Mouse (Mus musculus): ENCODE measurements around the gene Ugt8a.

Ugt8a gene

GRCm38 (mm10) chr3:125869873-125870272, 68.5 kb downstream of the Ugt8a start:
- DNase-seq (ENCODE audit: extremely low read depth, low read depth), result no peak

DNA sequence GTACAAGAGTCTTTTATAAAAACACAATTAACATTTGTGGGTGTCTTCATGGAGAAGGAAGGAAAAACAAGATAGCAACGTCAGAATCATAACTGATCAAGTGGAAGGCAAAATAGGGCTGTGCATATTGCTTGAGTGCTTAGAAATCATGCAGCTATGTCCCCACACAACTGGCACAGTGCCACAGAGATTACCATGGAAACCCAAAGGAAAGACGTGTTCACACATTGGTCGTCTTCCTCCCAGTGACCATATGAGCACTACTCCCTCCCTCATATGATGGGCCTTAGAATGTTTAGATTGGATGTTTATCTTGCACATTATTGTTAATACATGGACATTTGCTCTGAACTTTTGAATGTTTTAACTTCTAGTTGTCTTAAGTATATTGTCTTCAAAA, 76.8 kb downstream of the Ugt8a start:
- no peak for DNase-seq (ENCODE audit: extremely low read depth, low read depth)

GRCm38 (mm10) chr3:125849163-125849872, 89.1 kb downstream of the Ugt8a start:
- peak; percentile 64 for DNase-seq (ENCODE audit: extremely low read depth, low read depth)

GRCm38 (mm10) chr3:125828051-125828450, 110.4 kb downstream of the Ugt8a start:
- peak; percentile 51 for DNase-seq (ENCODE audit: extremely low read depth, low read depth)

- DNase-seq (ENCODE audit: extremely low read depth, low read depth), result no peak
These were observed 111.2 kb downstream of the Ugt8a start for GRCm38 (mm10) chr3:125827256-125827655.

DNA sequence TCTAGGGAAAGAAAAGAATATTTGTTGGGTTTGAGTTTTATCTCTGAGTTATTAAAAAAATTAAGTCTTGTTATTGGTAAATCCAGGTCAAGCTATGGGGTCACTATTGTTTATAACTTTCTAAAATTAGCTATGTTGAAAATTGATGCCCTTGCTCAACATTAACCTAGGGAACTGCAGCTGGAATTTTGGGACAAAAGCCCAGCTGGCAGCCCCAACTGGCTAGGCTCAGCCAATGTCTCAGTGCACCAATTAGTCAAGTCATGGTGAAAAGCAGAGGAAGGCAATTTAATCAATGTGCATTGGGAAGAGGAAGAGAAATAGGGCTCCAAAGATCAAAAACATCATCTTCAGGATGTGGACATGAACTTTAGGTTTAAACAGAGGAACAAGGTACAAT, 118.7 kb downstream of the Ugt8a start:
- DNase-seq (ENCODE audit: extremely low read depth, low read depth), result no peak
